Mouse (Mus musculus) gastrocnemius, adult 8-10 months (tissue): ENCODE results near the gene Cbr3. TPM values are rescaled to one million over a fixed set of nuclear protein-coding genes. Genes with fewer than 3 reads are reported as not detected.
"Not testable (repeated sequence)": the region's sequence is repeated elsewhere in the genome, so short reads cannot be mapped to it uniquely, and the experiment has no call there.

ENCODE experiments used
- DNase-seq, 2 experiments: peaks; one replicate each; pipeline ENCODE4 v3.0.0; 2022; ENCODE audit warnings: low spot score in 2 of 2
- total RNA-seq, 4 experiments: library from RNA; stranded (reverse); gene quantifications; 2 replicates each; pipeline ENCODE4 v1.2.4; 2022

The Cbr3 gene
- 1 to 10 TPM in 3 of 4 experiments, under 1 TPM in 1; 0.89 to 1.6 (median 1.4) TPM for total RNA-seq

- DNase-seq: peak; percentile 53 to 68
These were observed at the start of gene Cbr3 for GRCm38 (mm10) chr16:93682689-93683507. Cbr3 (plus strand) TSS chr16:93683215.

- no peak for DNase-seq
These were observed 39.0 kb upstream of the Cbr3 start for GRCm38 (mm10) chr16:93644006-93644405.

DNA sequence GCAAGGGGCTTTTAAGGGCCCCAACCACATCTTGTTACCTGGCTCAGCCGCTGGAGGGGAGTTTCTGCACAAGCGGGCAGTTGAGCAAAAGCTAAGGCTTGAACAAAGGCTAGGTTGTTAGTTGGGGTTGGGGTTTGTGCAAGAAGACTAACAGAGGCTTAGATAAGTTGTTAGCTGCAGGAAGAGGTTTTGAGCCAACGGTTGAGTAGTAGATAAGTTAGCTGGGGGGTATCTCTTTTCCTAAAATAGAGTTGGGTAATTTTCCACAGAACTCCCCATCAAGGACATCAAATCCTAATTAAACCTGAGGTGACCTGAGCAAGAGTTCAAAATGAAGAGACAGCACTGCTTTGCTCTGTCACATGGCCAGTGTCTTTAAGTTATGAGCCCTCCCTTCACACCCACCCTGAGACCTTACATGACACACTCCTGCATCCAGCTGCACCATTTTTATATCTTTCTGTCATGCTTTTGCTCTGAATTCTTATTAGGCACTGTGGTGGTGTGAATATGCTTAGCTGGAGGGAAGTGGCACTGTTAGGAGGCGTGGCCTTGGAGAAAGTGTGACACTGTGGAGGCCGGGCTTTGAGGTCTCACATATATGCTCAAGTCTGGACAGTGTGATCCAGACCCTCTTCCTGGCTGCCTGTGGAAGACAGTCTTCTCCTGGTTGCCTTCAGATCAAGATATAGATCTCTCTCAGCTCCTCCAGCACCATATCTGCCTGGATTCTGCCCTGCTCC, 34.4 kb upstream of the Cbr3 start:
- DNase-seq: no peak

GRCm38 (mm10) chr16:93667976-93668375, 15.0 kb upstream of the Cbr3 start:
- DNase-seq: no peak

GRCm38 (mm10) chr16:93669521-93669920, 13.5 kb upstream of the Cbr3 start:
- no peak for DNase-seq

GRCm38 (mm10) chr16:93670466-93670865, 12.5 kb upstream of the Cbr3 start:
- DNase-seq: not testable (repeated sequence)

DNA sequence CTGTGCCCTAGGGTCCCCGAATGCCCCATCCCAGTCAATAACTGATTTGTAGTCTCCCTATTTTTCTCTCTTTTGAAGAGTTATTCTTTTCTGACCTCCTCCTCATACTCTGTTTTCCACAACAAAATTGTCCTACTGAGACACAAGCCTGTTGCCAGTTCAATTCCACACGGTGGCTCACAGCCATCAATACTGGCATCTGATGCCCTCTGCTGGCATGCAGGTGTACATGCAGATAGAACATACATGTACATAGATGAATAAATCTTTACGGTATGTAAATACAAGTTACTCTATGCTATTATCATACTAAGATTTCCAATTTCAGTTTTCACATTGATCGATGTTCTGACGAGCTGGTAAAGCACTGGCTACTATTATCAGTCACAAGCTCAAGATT, 12.0 kb upstream of the Cbr3 start:
- DNase-seq: no peak

GRCm38 (mm10) chr16:93676376-93676775, 6.6 kb upstream of the Cbr3 start:
- no peak for DNase-seq

- DNase-seq: no peak
These were observed 4.8 kb upstream of the Cbr3 start for GRCm38 (mm10) chr16:93678206-93678605.

DNA sequence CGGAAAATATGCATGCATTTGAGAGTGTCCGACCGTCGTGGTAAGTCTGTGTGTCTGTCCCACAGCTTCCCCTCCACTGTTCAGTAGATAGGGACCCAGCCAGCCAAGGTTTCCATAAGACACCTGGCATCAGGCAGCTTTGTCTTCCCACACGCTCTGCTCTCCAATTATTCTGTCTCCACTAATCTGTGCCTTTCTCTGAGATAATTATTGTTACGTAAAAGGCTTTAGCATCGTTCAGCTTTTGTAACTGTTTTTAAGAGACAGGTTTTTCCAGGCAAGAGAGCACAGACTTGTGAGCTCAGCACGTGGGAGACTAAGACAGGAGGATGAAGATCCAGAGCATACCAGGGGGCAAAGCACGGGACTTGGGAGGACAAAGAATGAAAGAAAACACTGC, 3.9 kb upstream of the Cbr3 start:
- no peak for DNase-seq

- DNase-seq: no peak
These were observed 793 bp upstream of the Cbr3 start for GRCm38 (mm10) chr16:93682156-93682688.

DNA sequence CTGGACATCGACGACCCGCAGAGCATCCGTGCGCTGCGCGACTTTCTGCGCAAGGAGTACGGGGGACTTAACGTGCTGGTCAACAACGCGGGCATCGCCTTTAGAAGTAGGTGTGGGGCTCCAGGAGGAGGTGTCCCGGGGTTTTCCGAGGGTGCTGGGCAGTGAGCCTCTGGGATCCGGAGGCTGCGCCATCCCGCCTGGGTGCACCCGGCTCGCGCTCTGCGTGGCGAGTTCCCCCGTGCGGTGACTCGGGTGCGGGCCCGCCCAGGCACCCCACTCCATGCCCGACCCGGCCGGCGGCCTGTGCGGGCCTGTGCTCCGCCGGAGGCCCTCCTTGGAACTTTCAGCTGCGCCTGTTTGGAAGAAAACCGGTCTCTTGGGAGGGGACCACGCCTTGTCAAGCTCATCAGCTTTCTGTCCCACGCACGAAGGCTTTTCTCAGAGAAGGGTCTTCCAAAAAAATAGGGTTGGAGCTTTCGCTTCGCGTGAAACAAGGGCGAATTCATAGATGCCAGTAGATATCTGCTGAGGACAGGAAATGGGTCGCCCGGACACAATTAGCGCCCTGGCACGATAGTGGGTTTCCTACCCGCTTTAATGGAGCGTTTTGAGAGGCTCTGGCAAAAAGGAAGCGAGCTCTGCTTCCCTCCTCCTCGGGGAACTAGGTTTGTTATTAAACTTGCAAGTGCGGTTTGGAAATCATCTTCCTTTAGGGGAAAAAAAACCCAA, 657 bp downstream of the Cbr3 start:
- peak; percentile 13 to 30 for DNase-seq

DNA sequence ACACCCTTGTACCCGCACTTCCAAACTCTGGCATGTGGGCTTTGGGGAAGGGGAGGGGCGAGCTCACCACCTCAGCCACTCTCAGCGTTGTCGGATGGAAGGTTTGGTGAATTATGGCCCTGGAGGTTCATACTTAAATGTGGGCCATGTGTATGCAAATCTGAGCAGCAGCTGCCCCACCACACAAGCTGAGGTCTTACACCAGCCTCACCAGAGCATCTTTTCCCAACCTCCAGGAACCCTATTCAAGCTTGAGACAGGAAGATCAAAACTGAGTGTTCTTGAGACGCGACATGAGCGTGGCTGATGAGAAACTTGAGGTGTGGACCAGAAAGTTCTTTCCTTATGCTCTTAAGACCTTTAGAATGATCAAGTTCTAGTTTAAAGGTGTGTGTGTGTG, 1.4 kb downstream of the Cbr3 start:
- no peak for DNase-seq

GRCm38 (mm10) chr16:93685783-93686182, 2.8 kb downstream of the Cbr3 start:
- DNase-seq: not testable (repeated sequence)

DNA sequence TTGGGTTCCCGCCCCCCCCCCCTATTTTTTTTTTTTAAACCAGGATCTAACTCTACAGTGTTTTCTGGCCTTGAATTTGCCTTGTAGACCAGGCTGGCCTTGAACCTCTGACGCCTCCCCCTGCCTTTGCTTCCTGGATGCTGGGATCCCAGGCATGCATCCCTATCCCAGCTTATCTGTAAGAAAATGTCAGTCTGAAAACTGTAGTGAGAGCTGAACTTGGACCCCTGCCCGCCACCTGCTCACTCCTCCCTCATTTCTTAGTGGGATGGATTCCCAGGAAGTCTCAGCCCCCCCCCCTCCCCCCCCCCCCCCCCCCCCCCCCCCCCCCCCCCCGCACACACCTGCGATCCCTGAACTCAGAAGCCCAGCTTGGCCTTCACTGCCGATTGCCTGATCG, 3.4 kb downstream of the Cbr3 start:
- DNase-seq: no peak

DNA sequence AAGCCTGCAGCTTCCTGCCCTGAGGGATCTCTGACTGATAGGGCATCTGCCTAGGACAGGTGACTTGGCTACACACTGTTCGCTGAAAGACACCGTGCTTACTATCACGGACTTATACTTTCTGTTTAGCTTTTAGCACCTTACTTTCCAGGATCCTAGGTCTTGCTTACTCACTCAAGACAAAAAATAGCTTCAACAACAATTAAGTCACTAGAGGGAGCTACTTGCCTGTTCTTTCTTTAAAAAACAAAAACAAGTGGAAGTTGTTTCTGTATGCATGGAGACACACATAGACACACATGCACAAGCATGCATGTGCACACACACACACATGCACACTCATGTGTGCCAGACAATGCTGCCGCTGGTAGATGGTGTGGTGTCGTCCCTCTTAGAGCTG, 3.9 kb downstream of the Cbr3 start:
- DNase-seq: no peak

DNA sequence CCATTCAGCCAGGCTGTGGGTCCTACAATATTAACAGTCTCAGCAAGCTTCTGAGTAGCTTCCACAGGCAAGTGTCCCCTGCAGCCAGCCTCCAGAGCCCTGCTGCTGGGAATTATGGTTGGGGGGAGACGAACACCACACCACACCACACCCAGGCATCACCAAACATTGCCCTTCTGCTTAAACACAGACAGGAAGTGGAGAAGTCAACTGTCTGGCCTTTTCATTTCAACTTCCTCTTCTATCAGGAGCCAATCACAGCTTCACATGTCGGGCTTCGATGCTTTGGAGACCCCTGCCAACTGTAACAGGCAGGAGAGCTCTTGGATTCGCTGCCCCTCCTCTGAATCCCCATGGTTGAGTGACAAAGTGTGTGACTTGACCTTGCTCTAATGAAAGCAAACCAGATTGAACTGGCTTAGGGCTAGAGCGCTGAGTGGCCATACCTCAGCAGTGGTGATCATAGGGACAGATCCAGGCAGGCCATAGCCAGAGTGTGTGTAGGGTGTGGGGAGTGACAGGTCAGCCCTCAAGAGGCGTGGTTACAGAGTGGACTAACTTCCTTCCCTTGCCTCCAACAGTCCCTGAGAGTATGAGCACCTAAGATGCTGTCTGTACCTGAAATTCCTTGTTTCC, 8.3 kb downstream of the Cbr3 start:
- DNase-seq: no peak

DNA sequence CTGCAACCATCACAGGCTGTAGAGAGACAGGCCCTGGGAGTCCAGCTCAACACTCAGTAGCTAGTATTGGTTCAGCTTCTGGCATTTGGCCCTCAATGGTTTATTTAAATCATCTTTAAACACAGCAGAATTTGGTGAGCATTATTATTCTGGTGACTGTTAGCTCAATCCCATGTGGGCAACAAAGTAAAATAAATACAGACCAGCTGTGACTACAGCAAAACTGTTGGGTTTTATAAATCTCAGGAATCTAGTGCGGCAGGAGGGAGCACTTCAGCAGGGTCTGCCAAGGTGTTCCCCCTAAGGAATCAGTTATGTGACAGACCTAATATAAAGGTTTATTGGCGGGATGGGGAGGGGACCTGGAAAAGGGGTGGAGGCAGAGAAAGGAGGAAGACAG, 9.7 kb downstream of the Cbr3 start:
- DNase-seq: no peak

- DNase-seq: no peak
These were observed 24.1 kb downstream of the Cbr3 start for GRCm38 (mm10) chr16:93707116-93707515.

DNA sequence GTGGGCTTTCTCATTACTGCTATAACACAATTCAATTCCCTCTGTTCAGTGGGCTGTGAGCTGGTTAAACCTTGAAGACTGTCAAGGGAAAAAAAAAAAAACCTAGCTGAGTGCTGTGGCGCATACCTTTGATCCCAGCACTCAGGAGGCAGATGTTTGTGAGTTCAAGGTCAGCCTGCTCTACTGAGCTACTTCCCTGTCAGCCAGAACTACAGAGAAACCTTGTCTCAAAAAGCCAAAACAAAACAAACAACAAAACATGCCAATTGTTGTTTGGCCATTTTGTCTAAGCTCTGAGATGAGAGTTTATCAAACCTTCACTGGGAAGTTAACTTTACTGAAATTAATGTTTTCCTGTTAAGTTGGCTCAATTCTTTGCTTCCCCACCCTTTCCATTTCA, 26.2 kb downstream of the Cbr3 start:
- no peak for DNase-seq

- DNase-seq: peak; percentile 52 to 67
These were observed 27.9 kb downstream of the Cbr3 start for GRCm38 (mm10) chr16:93710924-93711323.
